In the genomic region with DNA sequence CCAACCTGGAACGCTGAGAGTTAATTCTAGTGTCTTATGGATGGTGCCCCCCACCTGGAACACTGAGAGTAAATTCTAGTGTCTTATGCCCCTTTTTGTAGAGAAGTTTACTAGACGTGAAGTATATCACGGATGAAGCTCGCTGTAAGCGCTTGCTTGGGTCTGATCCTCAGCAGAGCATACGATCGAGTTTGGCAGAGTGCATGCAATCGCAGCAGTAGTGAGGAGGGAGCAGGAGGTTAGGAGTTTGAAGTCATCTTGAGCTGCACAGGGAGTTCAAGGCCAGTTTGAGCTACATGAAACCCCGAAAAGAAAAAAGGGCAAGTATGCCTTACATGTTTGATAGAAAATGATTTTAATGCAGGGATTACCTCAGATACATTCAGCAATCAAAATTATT, we compare ENCODE assay signal across 31 mouse cellular contexts. TPM values are rescaled to one million over a fixed set of nuclear protein-coding genes. Genes with fewer than 3 reads are reported as not detected.
"Had no signal": no experiment of that assay in that cellular context is flagged by ENCODE, and none has a peak within 500 bp of the region (broad histone marks: within the 10 kb centered on the region; RNA-seq: fewer than 3 reads in every experiment).

No protein-coding gene starts in this region.

- H3K9me3 ChIP-seq: limb, embryonic 12.5 days; limb, embryonic 15.5 days; liver, embryonic 12.5 days; liver, embryonic 13.5 days; liver, embryonic 15.5 days; lung, embryonic 15.5 days; megakaryocyte, embryonic 14.5 days; midbrain, embryonic 10.5 days; midbrain, embryonic 12.5 days; midbrain, embryonic 13.5 days; midbrain, embryonic 15.5 days; neural tube, embryonic 12.5 days had no signal

- DNase-seq: left cerebral cortex, postnatal 4 days; liver; liver, embryonic 13.5 days; liver, postnatal 0 days; lung, adult 18-20 months; lung, adult 2 months; lung, embryonic 14.5 days; lung, postnatal 10 days; lung, postnatal 14 days; lung, postnatal 36 days; lung, postnatal 4 days; midbrain, embryonic 14.5 days had no signal

- ATAC-seq: liver, embryonic 12.5 days; liver, postnatal 0 days; lung, postnatal 0 days; midbrain, embryonic 13.5 days; midbrain, embryonic 15.5 days; midbrain, embryonic 16.5 days had no signal

- H3K4me3 ChIP-seq: left cerebral cortex, adult 2 months; limb, embryonic 12.5 days; limb, embryonic 15.5 days; liver, embryonic 12.5 days; liver, embryonic 13.5 days; liver, embryonic 15.5 days; lung, embryonic 15.5 days; megakaryocyte, embryonic 14.5 days; midbrain, embryonic 10.5 days; midbrain, embryonic 12.5 days; midbrain, embryonic 13.5 days; midbrain, embryonic 15.5 days; myocyte; neural tube, embryonic 12.5 days had no signal

- H3K4me1 ChIP-seq: limb, embryonic 12.5 days; lung, embryonic 15.5 days; midbrain, embryonic 10.5 days; midbrain, embryonic 12.5 days; midbrain, embryonic 13.5 days; midbrain, embryonic 15.5 days; neural tube, embryonic 12.5 days had no signal

- H3K27ac ChIP-seq: left cerebral cortex, adult 2 months; limb, embryonic 12.5 days; limb, embryonic 15.5 days; liver, embryonic 12.5 days; liver, embryonic 13.5 days; liver, embryonic 14.5 days; liver, embryonic 15.5 days; lung, embryonic 15.5 days; macrophage; midbrain, embryonic 10.5 days; midbrain, embryonic 12.5 days; midbrain, embryonic 13.5 days; midbrain, embryonic 15.5 days; neural tube, embryonic 12.5 days had no signal

- H3K9ac ChIP-seq: limb, embryonic 12.5 days; limb, embryonic 15.5 days; liver, embryonic 12.5 days; liver, embryonic 13.5 days; liver, embryonic 14.5 days; liver, embryonic 15.5 days; liver, postnatal 0 days; lung, embryonic 14.5 days; lung, embryonic 15.5 days; midbrain, embryonic 12.5 days; midbrain, embryonic 13.5 days; midbrain, embryonic 15.5 days; neural tube, embryonic 12.5 days had no signal

- H3K27me3 ChIP-seq: limb, embryonic 12.5 days; limb, embryonic 15.5 days; liver, embryonic 12.5 days; liver, embryonic 13.5 days; liver, embryonic 15.5 days; lung, embryonic 15.5 days; megakaryocyte, embryonic 14.5 days; midbrain, embryonic 12.5 days; midbrain, embryonic 13.5 days; midbrain, embryonic 15.5 days; neural tube, embryonic 12.5 days had no signal

- H3K4me2 ChIP-seq: limb, embryonic 12.5 days; limb, embryonic 15.5 days; liver, embryonic 11.5 days; liver, embryonic 12.5 days; liver, embryonic 13.5 days; liver, embryonic 15.5 days; lung, embryonic 14.5 days; lung, embryonic 15.5 days; midbrain, embryonic 11.5 days; midbrain, embryonic 12.5 days; midbrain, embryonic 13.5 days; midbrain, embryonic 15.5 days; neural tube, embryonic 12.5 days had no signal

RNA-seq across cellular contexts. Expression of gene Actc1, which starts 47.5 kb away (rescaled TPM):
- polyA plus RNA-seq: macrophage had no signal
